Mouse (Mus musculus) cerebellum, adult (tissue): ENCODE measurements around the gene Hist1h2bb.
A peak's percentile ranks its signal among the peaks of the same experiment; 100 is the strongest.
"Not testable (repeated sequence)": the region's sequence is repeated elsewhere in the genome, so short reads cannot be mapped to it uniquely, and the experiment has no call there.

Source experiments
- ATAC-seq: cut with Nextera tagmentation; 2 replicates; pipeline ENCODE4 v1.9.2; 2017; ENCODE audit warnings: mild to moderate bottlenecking, moderate library complexity, mixed read lengths; ENCODE audit not compliant: insufficient number of reproducible peaks, low FRiP score, low TSS enrichment

Hist1h2bb gene

DNA sequence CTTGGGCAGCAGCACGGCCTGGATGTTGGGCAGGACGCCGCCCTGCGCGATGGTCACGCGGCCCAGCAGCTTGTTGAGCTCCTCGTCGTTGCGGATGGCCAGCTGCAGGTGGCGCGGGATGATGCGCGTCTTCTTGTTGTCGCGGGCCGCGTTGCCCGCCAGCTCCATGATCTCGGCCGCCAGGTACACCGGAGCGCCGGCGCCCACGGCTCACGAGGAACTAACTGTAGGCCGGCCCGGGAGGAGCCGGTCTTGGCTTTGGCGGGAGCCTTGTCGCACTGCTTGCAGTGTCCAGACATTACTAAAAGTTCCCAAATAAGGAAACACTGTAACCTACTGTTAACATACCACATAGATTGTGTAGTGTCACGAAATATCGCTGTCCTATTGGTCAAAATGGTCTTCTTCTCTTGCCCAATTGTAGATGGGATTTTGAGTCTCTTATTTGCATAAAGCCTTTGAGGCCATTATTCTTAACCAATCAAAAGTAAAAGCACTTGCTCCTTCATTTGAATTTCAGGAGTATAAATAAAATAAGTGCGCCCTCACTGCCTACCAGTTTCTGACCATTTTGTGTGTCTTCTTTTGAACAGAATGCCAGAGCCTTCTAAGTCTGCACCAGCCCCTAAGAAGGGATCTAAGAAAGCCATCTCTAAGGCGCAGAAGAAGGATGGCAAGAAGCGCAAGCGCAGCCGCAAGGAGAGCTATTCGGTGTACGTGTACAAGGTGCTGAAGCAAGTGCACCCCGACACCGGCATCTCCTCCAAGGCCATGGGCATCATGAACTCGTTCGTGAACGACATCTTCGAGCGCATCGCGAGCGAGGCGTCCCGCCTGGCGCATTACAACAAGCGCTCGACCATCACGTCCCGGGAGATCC lies at the start of gene Hist1h2bb:
TSS of gene Hist1h2bb (plus strand) at position 534 of the 880 bp plus-strand sequence.
- peak; percentile 99 for ATAC-seq

DNA sequence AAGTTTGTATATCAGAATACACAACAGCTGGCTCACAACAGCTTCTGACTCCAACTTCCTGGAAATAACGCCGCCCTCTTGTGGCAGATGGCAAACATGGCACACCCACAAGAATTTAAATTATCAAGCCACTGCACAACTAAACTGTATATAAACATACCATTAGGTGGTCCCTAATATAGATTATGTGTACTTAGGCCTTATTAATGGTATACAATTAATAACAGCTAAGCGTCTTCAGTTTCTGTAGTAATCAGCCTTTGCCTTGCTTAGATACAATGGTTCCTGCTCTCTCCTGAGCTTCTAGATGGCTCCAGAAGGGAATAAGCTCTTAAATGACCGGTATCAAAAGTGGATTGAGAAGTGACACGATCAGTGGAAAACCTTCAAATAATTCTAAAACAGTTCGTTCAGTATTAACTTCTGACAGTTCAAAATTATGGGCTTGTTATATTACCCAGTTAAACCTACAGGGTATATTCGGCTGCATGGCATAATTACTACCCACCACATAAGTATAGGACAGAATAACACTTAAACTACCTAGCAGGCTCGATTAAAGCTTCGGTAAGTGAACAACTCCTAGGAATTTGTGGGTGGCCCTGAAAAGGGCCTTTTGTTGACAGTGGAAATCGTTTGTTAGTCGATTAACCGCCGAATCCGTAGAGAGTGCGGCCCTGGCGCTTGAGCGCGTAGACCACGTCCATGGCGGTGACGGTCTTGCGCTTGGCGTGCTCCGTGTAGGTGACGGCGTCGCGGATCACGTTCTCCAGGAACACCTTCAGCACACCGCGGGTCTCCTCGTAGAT lies 48.8 kb upstream of the Hist1h2bb start:
- ATAC-seq, result no peak

DNA sequence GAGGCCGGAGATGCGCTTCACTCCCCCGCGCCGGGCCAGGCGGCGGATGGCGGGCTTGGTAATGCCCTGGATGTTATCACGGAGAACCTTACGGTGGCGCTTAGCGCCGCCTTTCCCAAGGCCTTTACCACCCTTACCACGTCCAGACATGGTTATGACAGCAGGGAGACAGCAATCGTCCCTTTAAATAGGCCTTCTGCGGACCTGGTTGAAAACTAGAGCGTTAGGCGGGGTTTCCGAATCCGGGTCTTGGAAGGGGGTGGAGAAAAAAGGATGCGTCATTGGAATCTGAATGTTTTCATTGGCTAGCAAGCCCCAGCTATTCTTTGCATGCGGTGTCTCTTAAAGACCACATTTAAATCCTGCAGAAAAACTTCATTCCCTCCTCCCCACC lies 48.2 kb upstream of the Hist1h2bb start, which contains the start of gene Hist1h4c:
TSS of gene Hist1h4c (minus strand) at position 155 of the 394 bp plus-strand sequence.
- ATAC-seq, result peak; percentile 97

DNA sequence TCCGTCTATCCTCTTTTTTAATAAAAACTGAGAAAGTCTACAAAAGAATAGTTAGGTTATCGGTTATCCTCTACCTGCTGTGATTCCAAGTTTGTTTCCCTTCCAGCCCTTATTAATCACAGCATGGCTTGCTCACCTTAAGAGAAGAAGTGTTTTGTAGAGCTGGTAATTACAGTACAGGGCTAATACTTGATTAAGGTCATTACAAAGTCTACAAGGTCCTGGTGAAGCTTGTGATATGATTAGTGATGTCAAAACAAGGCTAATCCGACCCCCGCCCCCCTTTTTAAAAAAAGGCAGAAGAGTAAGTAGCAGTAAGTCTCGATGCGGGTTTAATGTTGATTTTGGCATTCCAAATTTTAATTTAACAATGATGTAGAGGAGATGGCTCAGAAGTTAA lies 47.5 kb upstream of the Hist1h2bb start:
- no peak for ATAC-seq

DNA sequence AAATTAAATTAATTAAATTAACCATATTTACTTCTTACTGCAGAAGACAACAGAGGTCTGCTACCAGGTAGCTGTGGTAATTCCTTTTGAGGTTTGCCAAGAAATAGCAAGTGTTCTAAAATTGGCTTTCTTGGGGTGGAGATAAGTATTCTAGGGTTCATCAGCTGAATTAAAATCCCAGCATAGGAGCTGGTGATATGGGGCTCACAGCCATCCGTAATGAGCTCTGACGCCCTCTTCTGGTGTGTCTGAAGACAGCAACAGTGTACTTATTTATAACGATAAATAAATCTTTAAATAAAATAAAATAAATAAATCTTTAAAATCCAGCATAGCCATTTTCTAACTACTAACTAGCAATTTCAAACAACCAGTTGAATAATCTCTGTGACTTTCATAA lies 46.8 kb upstream of the Hist1h2bb start:
- ATAC-seq, result no peak

DNA sequence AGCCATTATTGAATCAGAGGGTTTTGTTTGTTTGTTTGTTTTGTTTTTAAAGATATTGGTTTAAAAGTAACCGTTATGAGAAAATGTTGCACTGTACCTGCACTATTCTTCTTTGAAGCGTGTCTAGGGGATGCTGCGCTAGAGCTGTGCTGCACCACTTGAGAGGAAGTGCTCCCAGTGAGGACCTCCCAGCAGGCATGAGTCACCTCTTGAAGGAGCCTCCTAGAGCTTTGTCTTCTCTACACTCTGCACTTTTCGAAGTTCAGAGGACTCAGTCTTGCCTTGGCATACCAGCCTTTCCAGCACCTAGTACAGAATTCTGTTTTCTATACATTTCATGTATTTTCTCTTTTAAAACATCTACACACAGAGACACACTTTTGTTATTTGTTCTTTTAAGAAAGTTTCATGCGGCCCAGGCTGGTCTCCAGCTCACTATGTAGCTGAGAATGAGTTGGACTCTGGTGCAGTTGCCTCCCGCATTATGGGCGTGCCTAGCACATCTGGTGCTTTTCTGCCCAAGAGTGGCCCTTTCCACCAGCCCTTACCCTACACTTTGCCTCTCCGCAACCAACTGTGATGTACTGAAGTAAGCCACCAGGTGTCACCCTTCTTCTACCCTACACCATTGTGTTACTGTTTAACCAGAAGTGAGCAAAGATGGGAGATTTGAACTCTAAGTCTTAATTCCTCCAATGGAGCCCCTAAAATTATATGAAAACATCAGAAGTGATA lies 45.6 kb upstream of the Hist1h2bb start:
- ATAC-seq, result peak; percentile 59; the same call in 1 of the 2 replicates

DNA sequence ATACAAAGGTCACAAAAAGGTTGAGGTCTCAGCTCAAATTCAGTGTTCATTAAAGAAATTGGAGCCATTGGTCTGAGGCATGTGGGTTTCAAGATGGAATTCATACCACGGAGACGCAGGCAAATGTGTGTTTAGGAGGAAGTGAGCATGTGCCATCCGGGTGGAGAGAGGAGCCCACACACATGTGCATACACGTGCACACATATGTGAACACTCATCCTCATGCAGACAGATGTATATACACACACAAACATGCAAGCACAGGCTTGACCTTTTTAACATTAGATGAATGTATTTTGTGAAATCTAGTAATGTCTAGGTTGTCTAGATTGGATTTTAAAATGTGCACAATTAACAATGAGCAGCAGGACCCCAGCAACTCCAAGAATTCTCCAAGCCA lies 44.3 kb upstream of the Hist1h2bb start:
- no peak for ATAC-seq

DNA sequence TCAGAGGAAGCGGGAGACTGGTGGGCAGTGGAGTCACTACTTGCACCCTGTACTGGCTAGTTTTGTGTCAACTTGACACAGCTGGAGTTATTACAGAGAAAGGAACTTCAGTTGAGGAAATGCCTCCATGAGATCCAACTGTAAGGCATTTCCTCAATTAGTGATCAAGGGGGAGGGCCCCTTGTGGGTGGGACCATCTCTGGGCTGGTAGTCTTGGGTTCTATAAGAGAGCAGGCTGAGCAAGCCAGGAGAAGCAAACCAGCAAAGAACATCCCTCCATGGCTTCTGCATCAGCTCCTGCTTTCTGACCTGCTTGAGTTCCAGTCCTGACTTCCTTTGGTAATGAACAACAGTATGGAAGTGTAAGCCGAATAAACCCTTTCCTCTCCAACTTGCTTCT lies 43.7 kb upstream of the Hist1h2bb start:
- not testable (repeated sequence) for ATAC-seq

DNA sequence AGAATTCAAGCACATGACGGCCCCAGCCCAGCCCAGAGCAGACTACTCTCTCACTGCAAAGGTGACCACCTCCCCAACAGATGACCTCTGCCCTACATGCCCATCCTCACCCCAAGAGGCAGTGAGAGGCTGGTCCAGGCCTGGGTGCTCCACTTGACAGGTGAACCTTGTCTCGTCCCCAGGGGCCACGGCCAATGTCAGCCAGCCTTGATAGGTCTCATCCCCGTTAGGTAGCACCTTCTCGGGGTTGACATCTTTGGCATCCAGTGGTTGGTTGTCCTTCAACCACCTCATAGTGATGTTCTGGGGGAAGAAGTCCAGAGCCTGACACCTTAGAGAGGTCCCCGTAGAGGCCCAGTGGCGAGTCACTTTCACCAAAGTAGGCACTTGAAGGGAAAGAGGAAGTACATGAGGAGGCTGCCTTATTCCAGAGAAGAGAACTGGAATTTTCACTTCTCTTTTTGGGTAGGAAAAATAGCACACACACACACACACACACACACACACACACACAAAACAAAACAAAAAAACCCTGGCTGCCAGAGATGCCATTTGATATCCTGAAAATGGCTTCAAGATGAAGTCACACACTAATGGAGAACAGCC lies 40.7 kb upstream of the Hist1h2bb start:
- ATAC-seq, result no peak

DNA sequence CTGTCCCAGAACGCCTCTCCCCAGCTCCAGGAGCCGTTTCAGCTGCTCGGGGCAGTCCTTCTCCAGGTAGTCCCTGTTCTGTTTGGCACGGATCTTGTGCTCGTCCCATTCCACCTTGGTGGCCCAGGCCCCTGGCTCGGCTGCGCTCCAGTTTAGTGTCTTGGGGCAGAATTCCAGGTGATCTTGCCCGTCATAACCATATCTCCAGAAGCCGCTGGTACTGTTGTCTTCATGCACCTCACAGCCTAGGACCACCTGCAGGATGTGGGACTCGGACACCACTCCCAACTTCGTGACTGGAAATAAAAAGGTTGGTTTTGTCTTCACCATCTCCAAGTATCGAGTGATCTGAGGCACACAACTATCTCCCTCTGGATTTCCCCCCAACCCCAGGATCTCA lies 39.8 kb upstream of the Hist1h2bb start:
- ATAC-seq, result no peak

DNA sequence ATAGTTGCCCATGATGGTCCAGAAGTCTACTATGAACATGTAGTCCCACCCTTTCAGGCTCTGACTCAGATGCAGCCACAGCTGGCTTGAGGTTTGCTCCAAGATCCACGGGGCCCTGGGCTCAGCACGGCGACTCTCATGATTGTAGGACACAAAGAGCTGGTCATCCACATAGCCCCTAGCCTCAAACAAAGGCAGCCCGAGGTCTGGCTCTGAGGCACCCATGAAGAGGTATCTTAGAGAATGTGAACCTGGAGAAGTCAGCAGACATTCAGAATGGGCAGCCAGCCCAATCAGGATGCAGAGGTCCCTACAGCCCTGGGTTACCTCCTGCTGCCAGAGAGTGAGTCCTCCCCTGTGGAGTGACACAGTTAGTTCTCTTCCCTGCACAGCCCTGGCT lies 38.5 kb upstream of the Hist1h2bb start:
- no peak for ATAC-seq

DNA sequence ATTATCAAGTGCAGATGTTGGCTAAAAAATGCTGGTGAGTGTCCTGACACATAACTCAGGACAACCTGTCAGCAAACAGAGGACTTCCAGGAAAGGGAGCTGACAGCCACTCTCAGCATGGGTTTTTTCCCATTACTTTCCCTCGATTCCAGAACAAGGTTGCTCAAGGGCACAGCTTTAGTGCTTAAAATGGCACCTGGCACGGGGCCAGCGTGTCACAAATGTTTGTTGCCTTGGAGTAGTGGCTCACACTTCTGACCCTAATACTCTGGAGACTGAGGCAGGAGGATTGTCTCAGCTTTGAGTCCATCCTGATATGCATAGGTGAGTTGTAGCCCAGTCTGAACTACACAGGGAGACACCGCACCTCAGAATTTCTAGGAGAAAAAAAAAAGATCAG lies 37.9 kb upstream of the Hist1h2bb start:
- no peak for ATAC-seq

DNA sequence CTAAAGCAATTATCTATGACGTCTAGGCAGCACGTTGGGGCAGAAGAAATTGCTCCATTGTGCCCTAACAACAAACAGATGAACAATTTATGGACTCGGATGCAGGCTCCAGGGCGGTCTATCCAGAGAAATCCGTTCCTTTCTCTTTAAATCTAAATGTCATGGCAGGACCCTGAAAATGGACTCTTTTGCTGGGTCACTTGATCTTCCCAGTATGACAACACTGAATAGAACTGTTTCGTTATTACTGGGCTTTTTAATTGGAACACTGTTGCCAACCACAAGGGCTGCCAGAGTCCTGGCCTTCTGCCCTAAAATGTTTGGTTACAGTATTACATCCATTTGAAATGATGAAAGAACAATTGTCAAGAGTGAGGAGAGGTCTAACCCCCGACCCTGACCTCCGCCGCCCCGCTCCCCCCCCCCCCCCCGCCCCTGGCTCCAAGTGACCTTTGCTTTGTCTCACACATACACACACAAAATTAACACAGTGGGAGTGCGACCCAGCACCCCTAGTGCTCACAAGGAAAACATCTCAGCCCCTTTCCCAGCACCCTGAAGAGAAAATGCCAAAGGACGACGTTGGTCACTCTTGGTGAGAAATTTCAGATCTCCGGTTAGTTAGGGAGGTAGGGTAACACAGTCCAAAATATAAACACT lies 36.7 kb upstream of the Hist1h2bb start:
- no peak for ATAC-seq

DNA sequence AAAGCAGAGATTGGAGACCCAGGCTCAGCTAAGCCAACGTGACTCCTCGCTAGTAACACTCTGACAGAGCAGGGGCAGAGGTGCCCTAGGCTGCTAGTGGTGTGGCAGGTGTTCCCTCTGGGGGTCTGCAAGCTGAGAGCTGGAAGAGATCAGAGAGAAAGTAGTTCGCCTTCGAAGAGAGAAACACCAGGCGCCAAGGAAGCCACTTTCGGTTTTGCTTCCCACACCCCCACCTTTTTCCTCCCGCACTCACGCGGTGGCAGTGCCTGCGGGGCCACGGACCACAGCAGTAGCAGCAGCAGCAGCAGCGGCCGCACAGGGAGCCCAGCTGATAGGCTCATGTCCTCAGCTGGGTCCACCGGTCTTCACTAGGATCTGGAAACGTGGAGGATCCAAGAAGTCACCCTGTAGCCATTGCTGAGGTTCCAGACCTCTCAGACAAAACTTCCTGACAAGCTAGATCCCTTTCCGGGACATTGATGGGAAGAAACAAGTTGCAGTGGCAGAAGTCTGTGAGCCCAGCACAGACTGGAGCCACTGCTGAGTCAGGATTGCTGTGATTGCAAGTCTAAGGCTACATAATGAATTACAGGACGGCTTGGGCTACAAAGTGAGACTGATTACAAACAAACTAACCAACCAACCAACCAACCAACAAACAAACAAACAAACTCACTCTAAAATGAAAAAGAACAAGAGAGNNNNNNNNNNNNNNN lies 36.0 kb upstream of the Hist1h2bb start, which contains the start of gene Hfe:
TSS of gene Hfe (minus strand) at position 481 of the 716 bp plus-strand sequence.
- no peak for ATAC-seq

DNA sequence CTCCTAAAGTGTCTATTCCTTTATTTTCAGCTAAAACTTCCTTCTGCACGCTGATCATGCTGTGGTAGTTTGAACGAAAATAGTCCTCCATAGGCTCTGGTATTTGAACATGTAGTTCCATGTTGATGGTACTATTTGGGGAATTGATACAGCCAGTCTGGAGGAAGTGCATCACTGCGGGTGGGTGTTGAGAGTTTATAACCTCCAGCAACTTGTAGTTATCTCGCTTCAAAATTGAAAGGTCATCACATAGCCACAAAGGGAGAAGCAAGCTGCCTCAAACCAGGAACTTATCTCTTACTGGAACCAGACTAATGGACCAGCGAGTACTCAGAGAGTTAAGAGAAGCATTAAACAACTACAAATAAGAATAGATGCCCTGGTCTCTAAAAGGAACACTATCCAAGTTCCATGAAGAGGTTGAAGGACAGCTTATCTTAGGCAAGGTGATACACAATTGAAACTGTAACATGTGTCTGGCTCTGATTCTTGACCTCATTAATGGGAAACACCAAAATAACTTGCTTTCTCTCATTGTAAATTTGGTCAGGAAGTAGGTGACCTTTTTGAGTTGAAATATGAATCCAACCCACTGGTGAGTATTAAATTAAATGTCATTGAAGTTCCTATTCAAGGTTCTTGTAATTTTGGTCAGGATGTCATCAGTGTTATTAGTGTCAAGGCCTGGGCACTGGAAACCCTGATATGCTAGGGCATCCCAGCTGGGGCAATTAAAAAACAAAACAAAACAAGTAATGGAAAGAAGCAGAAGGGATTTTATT lies 30.1 kb upstream of the Hist1h2bb start:
- no peak for ATAC-seq

DNA sequence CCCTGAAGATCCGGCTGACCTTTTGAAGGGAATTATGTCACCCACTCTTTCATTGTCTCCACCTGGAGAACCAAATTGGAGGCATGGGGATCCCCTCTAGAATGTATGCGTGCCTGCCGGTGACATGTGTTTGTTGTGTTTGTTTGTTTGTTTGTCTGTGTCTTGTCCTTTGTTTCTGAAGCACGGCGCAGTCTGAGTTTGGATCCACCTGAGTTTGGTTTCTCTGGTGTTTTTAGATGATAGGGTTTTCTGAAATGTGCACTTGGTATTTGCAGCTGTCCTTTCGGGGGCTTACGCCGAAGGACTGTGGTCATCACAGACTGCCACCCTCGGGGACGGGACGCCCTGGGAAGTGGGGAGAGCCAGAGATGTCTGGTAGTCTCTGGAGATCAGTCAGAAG lies 29.4 kb upstream of the Hist1h2bb start:
- ATAC-seq, result no peak

DNA sequence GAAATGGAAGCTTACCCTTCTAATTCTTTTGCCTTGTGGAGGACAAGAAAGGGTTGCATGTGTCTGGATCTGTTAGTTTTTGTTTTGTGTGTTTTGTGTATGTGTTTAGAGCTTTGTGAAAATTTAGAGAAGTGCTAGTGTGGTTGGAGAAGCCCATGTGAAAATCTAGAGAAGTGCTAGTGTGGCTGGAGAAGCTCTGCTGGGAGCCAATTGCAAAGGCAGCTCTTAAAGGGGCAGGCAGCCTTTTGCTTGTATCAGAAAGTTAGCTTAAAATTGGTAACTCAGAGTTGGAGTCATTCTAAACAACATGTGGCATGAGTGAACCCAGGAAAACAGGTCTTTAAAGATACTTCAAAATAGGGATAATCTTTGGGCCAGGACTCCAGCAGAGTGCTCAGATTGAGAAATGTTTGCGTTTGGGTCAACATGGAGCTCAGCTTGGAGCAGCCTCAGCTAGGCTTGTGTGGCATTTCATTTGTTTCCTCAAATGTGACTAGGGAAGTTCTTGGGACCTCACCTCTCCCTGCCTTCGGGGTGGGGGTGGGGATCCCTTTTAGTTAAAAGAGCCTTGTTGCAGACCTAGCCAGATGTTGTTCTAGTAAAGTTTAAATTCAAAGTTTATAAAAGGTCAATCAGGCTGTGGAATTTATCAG lies 28.8 kb upstream of the Hist1h2bb start:
- not testable (repeated sequence) for ATAC-seq

DNA sequence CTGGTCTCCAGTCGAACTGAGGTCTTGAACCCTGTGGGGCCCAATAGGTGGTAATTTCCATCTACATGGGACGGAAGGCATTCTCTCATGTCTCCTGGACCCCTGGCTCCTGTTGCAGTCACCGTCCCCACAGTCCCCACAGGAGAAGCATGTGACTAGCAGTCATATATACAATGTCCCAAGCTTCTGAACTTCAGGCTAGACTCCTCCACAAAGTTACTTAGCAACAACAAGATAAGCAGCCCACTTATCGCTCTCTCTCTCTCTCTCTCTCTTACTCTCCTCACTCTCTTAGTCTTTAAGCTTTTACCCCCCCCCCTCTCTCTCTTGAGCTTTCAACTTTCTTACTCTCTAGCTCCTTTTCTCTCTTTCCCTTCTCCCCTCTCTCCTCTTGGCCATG lies 22.3 kb upstream of the Hist1h2bb start:
- no peak for ATAC-seq
